ENCODE assay signal across 10 mouse cellular contexts in genomic region chr3:84281936-84282371, GRCm38 (mm10). TPM values are rescaled to one million over a fixed set of nuclear protein-coding genes. Genes with fewer than 3 reads are reported as not detected.
DNase-seq lines count a peak whose midpoint lies in the region; ATAC-seq and TF ChIP-seq lines count a peak whose summit lies in the region.
"Had no signal": no experiment of that assay in that cellular context is flagged by ENCODE, and none has a peak within 500 bp of the region (broad histone marks: within the 10 kb centered on the region; RNA-seq: fewer than 3 reads in every experiment).

No protein-coding gene starts in this region.

- peak overlapping the region; percentile 45 for H3K4me2 ChIP-seq in intestine, embryonic 15.5 days (replicated peaks)
- H3K4me2 ChIP-seq in midbrain, embryonic 13.5 days (replicated peaks) = 0 out of 2 replicates have a peak overlapping the region, but pooled peaks have one; percentile 9

- no peak for TF ChIP-seq CTCF in brain, embryonic 14.5 days (IDR thresholded peaks at IDR 0.05; ENCODE audit: borderline replicate concordance, extremely low read depth, insufficient read depth, insufficient read length)

- ATAC-seq in intestine, embryonic 15.5 days = peak; percentile 78
- peak; percentile 76 for ATAC-seq in midbrain, embryonic 13.5 days

- 27% methylated on average over 10 of the region's 10 CpGs for WGBS in intestine, embryonic 15.5 days
- 29% methylated on average over 10 of the region's 10 CpGs for WGBS in midbrain, embryonic 13.5 days

- no peak overlapping the region for H3K9ac ChIP-seq in intestine, embryonic 15.5 days
- H3K9ac ChIP-seq in midbrain, embryonic 13.5 days (replicated peaks) = no peak overlapping the region
- H3K9ac ChIP-seq: liver, embryonic 13.5 days had no signal

- peak; percentile 57 for DNase-seq in heart, adult 11 months
- DNase-seq in heart, postnatal 25 days (ENCODE audit: low spot score) = no peak
- DNase-seq in brain, embryonic 14.5 days (ENCODE audit: low read depth) = peak; percentile 86
- no peak for DNase-seq in gastrocnemius, adult 8-10 months (ENCODE audit: low spot score in 2 of 2)
- no peak for DNase-seq in B cell, adult 2 months
- DNase-seq in adrenal gland, adult 8-10 months = no peak
- DNase-seq: cerebellum, adult 2 months; liver, embryonic 13.5 days had no signal

- no peak for TF ChIP-seq POLR2A in brain, embryonic 14.5 days (IDR thresholded peaks at IDR 0.05; ENCODE audit: borderline replicate concordance, extremely low read depth, insufficient read depth, insufficient read length, poor library complexity, severe bottlenecking)

- peak overlapping the region; percentile 84 for H3K27ac ChIP-seq in intestine, embryonic 15.5 days
- 0 out of 2 replicates have a peak overlapping the region, but pooled peaks have one; percentile 54 for H3K27ac ChIP-seq in midbrain, embryonic 13.5 days
- H3K27ac ChIP-seq: liver, embryonic 13.5 days had no signal

- no peaks in the 10 kb centered on the region for H3K36me3 ChIP-seq in intestine, embryonic 15.5 days
- H3K36me3 ChIP-seq in midbrain, embryonic 13.5 days = 0 out of 2 replicates have a peak, but pooled peaks cover 2% of the 10 kb centered on the region
- H3K36me3 ChIP-seq: liver, embryonic 13.5 days had no signal

- peak overlapping the region; percentile 20; the same call in 1 of the 2 replicates for H3K4me3 ChIP-seq in intestine, embryonic 15.5 days (replicated peaks)
- H3K4me3 ChIP-seq in midbrain, embryonic 13.5 days (replicated peaks) = no peak overlapping the region
- H3K4me3 ChIP-seq: liver, embryonic 13.5 days had no signal

- intact Hi-C loops in heart, postnatal 25 days (cut with DNase I) = no loop called here

- H3K4me1 ChIP-seq in intestine, embryonic 15.5 days (replicated peaks) = peaks cover 13% of the 10 kb centered on the region
- peaks cover 57% of the 10 kb centered on the region for H3K4me1 ChIP-seq in midbrain, embryonic 13.5 days (replicated peaks)

- no peaks in the 10 kb centered on the region for H3K9me3 ChIP-seq in intestine, embryonic 15.5 days
- H3K9me3 ChIP-seq in midbrain, embryonic 13.5 days = no peaks in the 10 kb centered on the region
- H3K9me3 ChIP-seq: liver, embryonic 13.5 days had no signal

- H3K27me3 ChIP-seq in intestine, embryonic 15.5 days (replicated peaks) = no peaks in the 10 kb centered on the region
- H3K27me3 ChIP-seq in midbrain, embryonic 13.5 days = no peaks in the 10 kb centered on the region

RNA-seq across cellular contexts. Expression of gene Trim2, which starts 24.7 kb away (rescaled TPM):
- 1 to 10 TPM; 6.4 to 7.5 TPM for total RNA-seq in heart, postnatal 25 days (2021)
- 102 and 118 TPM in 2 replicates for polyA plus RNA-seq in brain, embryonic 14.5 days (2012; rRNA removed)
- 50.1 and 57.2 TPM in 2 replicates for polyA plus RNA-seq in intestine, embryonic 15.5 days (2015; fragmentation: Nextera tagmentation; extraction: Ambion mirVana)
- 165 and 177 TPM in 2 replicates for polyA plus RNA-seq in midbrain, embryonic 13.5 days (2015; fragmentation: Nextera tagmentation; extraction: Ambion mirVana)
- 1 to 10 TPM in 3 of 4 experiments, under 1 TPM in 1; 0.92 to 3.0 (median 1.8) TPM for total RNA-seq in gastrocnemius, adult 8-10 months (2022)
- 10 to 100 TPM; 42.9 to 87.2 (median 60.4) TPM for total RNA-seq in adrenal gland, adult 8-10 months (2022)

Comparison
In these comparisons a context has a peak if more than half of its experiments do, and no peak if none do; other contexts are left out.
1. DNase-seq: peak in heart, adult 11 months (single experiment) and brain, embryonic 14.5 days (single experiment); none in heart, postnatal 25 days (single experiment), gastrocnemius, adult 8-10 months (0 of 2), B cell, adult 2 months (0 of 2) and adrenal gland, adult 8-10 months (single experiment).
2. RNA of gene Trim2, which starts 24.7 kb away (total RNA-seq): 42.9 to 87.2 TPM in adrenal gland, adult 8-10 months; 6.4 to 7.5 TPM in heart, postnatal 25 days and 0.92 to 3.0 TPM in gastrocnemius, adult 8-10 months; every median in the first group is over 4 times any median in the second.